Mouse (Mus musculus) embryonic facial prominence, embryonic 10.5 days (tissue): Measurements from ENCODE around the gene Cacna1a. TPM values are rescaled to one million over a fixed set of nuclear protein-coding genes. Genes with fewer than 3 reads are reported as not detected.

Source experiments
- DNase-seq: peaks from one replicate; pipeline ENCODE4 v3.0.0-alpha.2; 2017; ENCODE audit warnings: low spot score
- H3K27ac ChIP-seq: fragments of 300-500 bp; sonication (generic); replicated peaks from 2 replicates; pipeline ENCODE4 v1.5.1; 2016; ENCODE audit warnings: mild to moderate bottlenecking
- H3K27me3 ChIP-seq: fragments of 300-500 bp; sonication (generic); replicated peaks from 2 replicates; pipeline ENCODE4 v1.6.1; 2016; ENCODE audit warnings: low read depth, mild to moderate bottlenecking; ENCODE audit not compliant: poor library complexity, severe bottlenecking
- H3K36me3 ChIP-seq: fragments of 300-500 bp; sonication (generic); replicated peaks from 2 replicates; pipeline ENCODE4 v1.6.1; 2016; ENCODE audit warnings: mild to moderate bottlenecking, moderate library complexity
- H3K4me1 ChIP-seq: fragments of 300-500 bp; sonication (generic); 2 replicates; pipeline ENCODE4 v1.6.1; 2016
- H3K4me3 ChIP-seq: fragments of 300-500 bp; sonication (generic); 2 replicates; pipeline ENCODE4 v1.5.1; 2016; ENCODE audit warnings: mild to moderate bottlenecking, moderate library complexity
- H3K9me3 ChIP-seq: fragments of 300-500 bp; sonication (generic); 2 replicates; pipeline ENCODE4 v1.6.1; 2016; ENCODE audit warnings: mild to moderate bottlenecking
- WGBS: fragments of 180-500 bp; shearing (Covaris S2); methylation state at CpG from one replicate; pipeline ENCODE4 v1.1.7; 2016; 5-methylcytosine and 5-hydroxymethylcytosine counted together
- polyA plus RNA-seq: library from polyadenylated mRNA; unstranded; fragments of >200 nt; fragmentation: Nextera tagmentation; extraction: Ambion mirVana; gene quantifications from 2 replicates; pipeline ENCODE4 v1.2.1, GENCODE M21; 2016

Gene Cacna1a
- polyA plus RNA-seq, 1 experiment from 2014 or later, result 5.5 TPM

DNA sequence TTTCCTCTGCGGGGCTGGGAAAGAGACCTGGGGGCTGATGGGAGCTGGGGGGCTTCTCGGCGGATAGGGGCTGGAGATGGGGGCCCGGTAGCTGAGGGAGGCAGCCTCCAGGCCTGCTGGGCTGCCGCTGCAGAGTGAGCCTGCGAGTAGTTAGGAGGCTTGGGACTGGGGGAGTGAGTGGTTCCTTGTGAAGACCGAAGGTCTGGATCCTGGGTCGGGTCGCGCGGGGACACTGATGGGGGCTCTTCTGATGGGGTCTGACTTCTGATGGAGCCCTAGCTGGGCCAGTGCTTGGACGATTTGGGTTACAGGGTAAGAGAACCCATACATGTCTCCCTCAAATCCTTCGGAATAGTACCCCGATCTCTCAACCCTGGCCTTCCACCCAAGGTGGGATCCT lies 27.8 kb downstream of the Cacna1a start:
- H3K4me1 ChIP-seq, result peaks cover 18% of the 10 kb centered on the region
- H3K4me3 ChIP-seq, result peak overlapping the region; percentile 71
- no peaks in the 10 kb centered on the region for H3K36me3 ChIP-seq
- peak overlapping the region; percentile 82 for H3K27ac ChIP-seq
- H3K9me3 ChIP-seq, result peaks cover 8% of the 10 kb centered on the region; the same call in 1 of the 2 replicates
- peak; percentile 24 for DNase-seq
- peaks cover 79% of the 10 kb centered on the region for H3K27me3 ChIP-seq
- WGBS, result 15% methylated on average over 14 of the region's 14 CpGs

- no peak for DNase-seq
- Histone ChIP-seq H3K9me3 (peaks cover 8% of the 10 kb centered on the region; the same call in 1 of the 2 replicates), H3K27ac (no peak overlapping the region), H3K4me1 (peaks cover 18% of the 10 kb centered on the region), H3K27me3 (peaks cover 71% of the 10 kb centered on the region), H3K4me3 (0 out of 2 replicates have a peak overlapping the region, but pooled peaks have one; percentile 8), H3K36me3 (no peaks in the 10 kb centered on the region)
- 77% methylated on average over 6 of the region's 6 CpGs for WGBS
Observed at GRCm38 (mm10) chr8:84416915-84417314, 28.7 kb downstream of the Cacna1a start.

DNA sequence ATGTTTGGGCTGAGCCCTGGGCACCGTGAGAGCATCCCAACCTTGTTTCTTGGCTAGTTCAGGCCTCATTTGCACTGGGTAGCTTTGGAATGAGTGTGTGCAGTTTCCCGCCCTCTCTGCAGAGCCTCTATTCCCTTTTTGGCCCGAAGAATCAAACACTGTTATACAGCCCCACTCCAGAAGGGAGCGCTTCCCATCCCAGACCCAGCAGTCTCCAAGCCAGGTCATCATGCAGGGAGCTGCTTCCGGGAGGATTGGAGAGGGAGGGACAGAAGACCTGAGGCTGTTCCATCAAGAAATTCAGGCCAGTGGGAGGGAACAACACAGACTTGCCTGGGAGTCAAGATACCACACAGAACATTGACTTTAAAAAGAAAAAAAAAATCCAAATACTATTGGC lies 29.6 kb downstream of the Cacna1a start:
- WGBS, result 54% methylated on average over 5 of the region's 5 CpGs
- Histone ChIP-seq H3K9me3 (peaks cover 8% of the 10 kb centered on the region; the same call in 1 of the 2 replicates), H3K27ac (no peak overlapping the region), H3K4me1 (peaks cover 18% of the 10 kb centered on the region), H3K4me3 (no peak overlapping the region), H3K27me3 (peaks cover 61% of the 10 kb centered on the region), H3K36me3 (no peaks in the 10 kb centered on the region)
- no peak for DNase-seq

DNA sequence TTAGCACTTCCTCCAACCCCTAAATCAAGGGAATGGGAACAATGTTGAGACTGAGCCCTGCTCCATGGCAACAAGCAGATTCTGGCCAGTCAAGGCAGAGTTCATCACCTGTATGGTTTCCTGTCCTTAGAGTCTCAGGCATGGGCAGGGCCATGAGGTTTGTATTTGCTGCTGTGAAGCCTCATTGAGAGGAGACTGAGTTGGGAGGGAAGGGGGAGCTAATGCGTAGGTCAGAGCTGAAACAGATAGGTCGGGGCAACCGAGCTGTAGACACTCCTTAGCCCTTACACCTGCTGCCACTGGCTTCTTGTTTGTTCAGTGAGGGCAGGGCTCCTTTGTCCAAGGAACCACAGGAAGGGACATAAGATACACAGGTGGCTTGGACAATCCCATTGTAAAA lies 36.2 kb downstream of the Cacna1a start:
- 86% methylated on average over 3 of the region's 3 CpGs for WGBS
- no peak for DNase-seq
- no peaks in the 10 kb centered on the region for H3K9me3 ChIP-seq
- no peaks in the 10 kb centered on the region for H3K4me1 ChIP-seq
- no peaks in the 10 kb centered on the region for H3K27me3 ChIP-seq
- H3K36me3 ChIP-seq, result no peaks in the 10 kb centered on the region
- H3K4me3 ChIP-seq, result no peak overlapping the region
- no peak overlapping the region for H3K27ac ChIP-seq

GRCm38 (mm10) chr8:84426087-84426486 lies 37.8 kb downstream of the Cacna1a start:
- Histone ChIP-seq H3K27ac (no peak overlapping the region), H3K36me3 (no peaks in the 10 kb centered on the region), H3K4me1 (no peaks in the 10 kb centered on the region), H3K27me3 (no peaks in the 10 kb centered on the region), H3K4me3 (no peak overlapping the region), H3K9me3 (no peaks in the 10 kb centered on the region)
- no peak for DNase-seq
- WGBS, result 88% methylated on average over 7 of the region's 7 CpGs

DNA sequence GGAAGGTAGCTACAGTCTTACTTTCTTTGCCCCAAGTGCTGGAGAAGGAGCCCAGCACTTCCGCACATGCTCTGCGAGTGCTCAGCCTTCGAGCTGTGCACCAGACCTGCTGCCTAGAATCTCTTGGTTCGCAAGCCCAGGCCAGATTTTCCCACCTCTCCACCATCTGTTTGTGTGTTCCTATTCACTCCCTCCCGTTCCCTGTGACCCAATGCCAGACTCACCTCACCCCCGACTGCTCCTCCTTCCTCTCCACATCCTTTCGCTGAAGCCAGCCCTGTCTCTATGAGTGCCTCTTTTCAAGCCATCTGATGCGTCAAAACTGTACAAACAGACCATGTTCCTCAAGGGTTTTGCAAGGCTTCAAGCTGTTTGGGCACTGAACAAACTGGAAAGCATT lies 38.3 kb downstream of the Cacna1a start:
- Histone ChIP-seq H3K9me3 (no peaks in the 10 kb centered on the region), H3K36me3 (no peaks in the 10 kb centered on the region), H3K27ac (no peak overlapping the region), H3K4me3 (no peak overlapping the region), H3K27me3 (no peaks in the 10 kb centered on the region), H3K4me1 (no peaks in the 10 kb centered on the region)
- DNase-seq, result no peak
- 88% methylated on average over 8 of the region's 8 CpGs for WGBS

DNA sequence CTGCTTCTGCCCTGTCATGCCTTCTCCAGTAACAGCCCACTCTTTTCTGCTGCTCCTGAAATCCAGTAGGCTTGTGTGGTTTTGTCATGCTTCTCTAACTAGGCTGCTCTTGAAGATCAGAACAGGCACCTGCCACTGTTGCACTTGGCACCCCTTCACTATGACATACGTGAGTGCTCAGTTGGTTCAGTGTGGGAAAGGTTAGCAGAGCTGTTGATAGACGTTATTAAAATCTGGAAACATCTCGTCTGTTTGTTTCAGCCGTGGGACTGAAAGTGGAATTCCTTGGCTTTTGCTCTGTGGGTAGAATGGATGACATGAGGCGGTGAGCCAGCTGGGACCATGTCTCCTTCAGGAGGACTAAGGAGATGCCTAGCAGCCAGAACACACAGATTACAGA lies 39.8 kb downstream of the Cacna1a start:
- 86% methylated on average over 5 of the region's 5 CpGs for WGBS
- DNase-seq, result no peak
- H3K9me3 ChIP-seq, result no peaks in the 10 kb centered on the region
- no peaks in the 10 kb centered on the region for H3K27me3 ChIP-seq
- H3K27ac ChIP-seq, result no peak overlapping the region
- H3K4me1 ChIP-seq, result no peaks in the 10 kb centered on the region
- no peak overlapping the region for H3K4me3 ChIP-seq
- H3K36me3 ChIP-seq, result no peaks in the 10 kb centered on the region

- Histone ChIP-seq H3K9me3 (no peaks in the 10 kb centered on the region), H3K4me1 (no peaks in the 10 kb centered on the region), H3K36me3 (no peaks in the 10 kb centered on the region), H3K27ac (no peak overlapping the region), H3K27me3 (no peaks in the 10 kb centered on the region), H3K4me3 (no peak overlapping the region)
- DNase-seq, result no peak
- WGBS, result 37% methylated on average over 4 of the region's 4 CpGs
Observed at GRCm38 (mm10) chr8:84429014-84429413, 40.8 kb downstream of the Cacna1a start.

DNA sequence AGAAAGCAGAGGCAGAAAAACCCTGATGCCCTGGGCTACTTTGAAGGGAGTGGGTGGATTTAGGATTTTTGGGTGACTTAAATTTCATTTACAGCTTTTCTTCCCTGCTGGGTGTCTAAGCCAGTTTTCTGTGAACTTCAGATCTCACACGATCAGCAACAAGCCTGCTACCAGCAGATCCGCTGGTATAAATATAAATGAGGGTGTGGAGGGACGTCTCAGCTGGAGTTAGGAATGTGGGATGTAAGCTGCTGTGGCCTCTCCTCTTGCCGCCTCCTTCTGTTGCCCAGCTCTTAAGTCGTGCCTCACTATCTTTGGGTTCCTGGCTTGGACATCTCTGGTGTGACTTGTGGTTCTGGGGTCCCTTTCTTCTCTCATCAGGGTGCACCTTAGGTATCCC lies 41.3 kb downstream of the Cacna1a start:
- no peak overlapping the region for H3K4me3 ChIP-seq
- H3K36me3 ChIP-seq, result no peaks in the 10 kb centered on the region
- WGBS, result 42% methylated on average over 5 of the region's 5 CpGs
- H3K9me3 ChIP-seq, result no peaks in the 10 kb centered on the region
- no peak overlapping the region for H3K27ac ChIP-seq
- DNase-seq, result no peak
- no peaks in the 10 kb centered on the region for H3K4me1 ChIP-seq
- H3K27me3 ChIP-seq, result no peaks in the 10 kb centered on the region

- Histone ChIP-seq H3K36me3 (no peaks in the 10 kb centered on the region), H3K4me3 (no peak overlapping the region), H3K9me3 (no peaks in the 10 kb centered on the region), H3K27ac (no peak overlapping the region), H3K4me1 (no peaks in the 10 kb centered on the region), H3K27me3 (no peaks in the 10 kb centered on the region)
- WGBS, result 86% methylated on average over 10 of the region's 10 CpGs
- no peak for DNase-seq
Observed at GRCm38 (mm10) chr8:84435370-84435769, 47.1 kb downstream of the Cacna1a start.

DNA sequence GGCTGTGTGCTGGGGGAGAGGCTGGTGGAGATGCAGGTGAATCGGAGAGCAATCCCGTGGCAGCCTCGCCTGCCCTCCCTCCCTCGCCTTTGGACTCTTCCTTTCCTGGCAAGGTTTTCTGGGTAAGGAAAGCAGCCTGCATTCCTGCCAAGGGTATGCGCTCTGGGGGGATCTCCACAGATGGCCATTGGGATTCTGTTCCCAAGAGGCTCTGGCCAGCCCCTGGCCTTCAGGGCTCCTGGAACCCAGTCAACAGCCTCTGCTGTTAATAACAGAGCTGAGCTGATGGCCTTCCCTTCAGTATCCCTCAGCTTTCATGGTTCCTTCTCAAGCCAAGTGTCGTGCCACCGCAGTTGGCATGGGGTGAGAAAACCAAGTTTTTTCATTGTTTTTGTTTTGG lies 51.6 kb downstream of the Cacna1a start:
- Histone ChIP-seq H3K4me3 (no peak overlapping the region), H3K9me3 (no peaks in the 10 kb centered on the region), H3K4me1 (no peaks in the 10 kb centered on the region), H3K27ac (no peak overlapping the region), H3K27me3 (no peaks in the 10 kb centered on the region), H3K36me3 (no peaks in the 10 kb centered on the region)
- 92% methylated on average over 7 of the region's 7 CpGs for WGBS
- no peak for DNase-seq

DNA sequence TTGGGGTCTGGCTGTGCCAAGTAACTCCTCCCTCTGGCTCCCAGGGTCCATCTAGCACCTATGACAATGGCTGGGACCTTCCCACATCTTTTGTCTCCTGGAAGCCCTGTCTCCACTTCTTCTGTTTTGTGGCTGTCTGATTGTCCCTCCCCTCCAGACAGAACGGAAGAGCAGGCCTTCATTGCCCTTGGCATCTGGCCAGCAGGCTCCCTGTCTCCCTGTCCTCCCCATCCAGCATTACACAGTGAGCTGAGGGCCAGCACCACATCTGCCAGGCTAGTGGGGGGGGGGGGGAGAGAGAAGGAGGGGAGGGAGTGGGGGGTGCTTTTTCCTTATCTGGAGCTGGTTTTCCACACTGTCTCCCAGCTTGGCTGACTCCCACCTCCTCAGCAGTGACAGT lies 53.8 kb downstream of the Cacna1a start:
- Histone ChIP-seq H3K36me3 (no peaks in the 10 kb centered on the region), H3K27ac (no peak overlapping the region), H3K9me3 (no peaks in the 10 kb centered on the region), H3K4me1 (no peaks in the 10 kb centered on the region), H3K4me3 (no peak overlapping the region), H3K27me3 (no peaks in the 10 kb centered on the region)
- no peak for DNase-seq
- 41% methylated on average over 1 of the region's 1 CpGs for WGBS

DNA sequence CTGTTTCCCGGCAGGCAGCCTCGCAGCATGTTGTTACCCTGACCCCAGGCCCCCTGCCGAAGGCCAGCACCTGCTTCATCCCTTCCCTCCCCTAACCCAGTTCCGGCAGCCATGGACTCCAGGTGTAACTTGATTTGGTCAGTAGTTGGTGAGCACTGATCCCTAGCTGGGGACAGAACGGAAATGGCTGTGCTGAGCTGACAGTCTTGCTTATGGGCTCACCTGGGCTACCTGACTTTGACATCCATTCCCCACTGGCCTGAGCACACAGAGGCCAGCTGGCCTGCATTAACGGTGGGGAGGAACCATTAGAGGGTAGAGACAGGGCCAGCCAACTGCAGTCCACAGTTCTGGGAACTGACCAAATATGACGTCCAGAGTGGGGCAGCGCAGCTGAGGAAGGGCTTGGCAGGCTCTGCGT lies 58.3 kb downstream of the Cacna1a start:
- 81% methylated on average over 9 of the region's 9 CpGs for WGBS
- H3K4me3 ChIP-seq, result no peak overlapping the region
- no peaks in the 10 kb centered on the region for H3K9me3 ChIP-seq
- no peaks in the 10 kb centered on the region for H3K27me3 ChIP-seq
- DNase-seq, result no peak
- H3K4me1 ChIP-seq, result no peaks in the 10 kb centered on the region
- H3K36me3 ChIP-seq, result no peaks in the 10 kb centered on the region
- no peak overlapping the region for H3K27ac ChIP-seq

DNA sequence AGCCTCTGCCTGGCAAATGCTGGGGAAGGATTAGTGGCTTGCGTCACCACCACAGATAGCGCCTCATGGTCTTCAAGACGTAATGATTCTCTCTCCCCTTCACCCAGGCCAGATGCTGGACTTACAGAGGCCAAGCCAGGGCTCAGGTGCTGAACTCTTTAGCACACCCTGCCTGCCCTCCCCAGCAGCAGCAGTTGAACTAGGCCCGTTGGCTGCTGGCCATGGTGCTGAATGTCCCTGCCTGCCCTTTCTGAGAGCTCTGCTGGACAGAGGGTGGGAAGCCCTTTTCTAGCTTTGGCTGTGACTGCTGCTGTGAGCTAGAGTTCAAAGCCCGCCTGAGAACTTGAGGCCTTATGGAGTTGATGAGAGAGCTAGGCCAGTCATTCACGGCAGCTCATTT lies 66.3 kb downstream of the Cacna1a start:
- H3K4me3 ChIP-seq, result no peak overlapping the region
- H3K27ac ChIP-seq, result no peak overlapping the region
- DNase-seq, result peak; percentile 89
- H3K36me3 ChIP-seq, result no peaks in the 10 kb centered on the region
- peaks cover 3% of the 10 kb centered on the region; the same call in 1 of the 2 replicates for H3K4me1 ChIP-seq
- no peaks in the 10 kb centered on the region for H3K9me3 ChIP-seq
- WGBS, result 33% methylated on average over 6 of the region's 6 CpGs
- no peaks in the 10 kb centered on the region for H3K27me3 ChIP-seq
